Mouse (Mus musculus): ENCODE measurements around the gene Naa38.

Gene Naa38

DNA sequence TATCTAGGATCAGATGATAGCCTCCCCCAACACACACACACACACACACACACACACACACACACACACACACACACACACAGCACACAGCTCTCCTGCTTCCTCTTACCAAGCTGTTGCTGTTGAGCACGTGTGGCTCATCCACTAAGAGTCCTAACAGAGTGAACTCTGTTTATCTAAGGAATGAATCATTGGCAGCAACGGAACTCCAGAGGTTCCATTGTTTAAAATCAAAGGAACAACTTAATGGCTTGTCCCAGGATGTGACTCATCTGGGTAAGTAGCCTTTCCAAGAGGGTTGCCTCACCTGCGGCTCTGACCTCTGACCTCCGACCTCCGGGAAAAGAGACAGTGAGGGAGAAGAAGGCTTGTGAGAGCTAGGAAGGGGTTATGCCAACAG is 48.0 kb downstream of the Naa38 start:
- DNase-seq: peak; percentile 13 to 27

Measured in kidney, postnatal 36 days (tissue).